Mouse (Mus musculus) lung, postnatal 14 days (tissue): ENCODE data around the gene Slc9a1.

Experiments
- DNase-seq: peaks from one replicate; pipeline ENCODE4 v3.0.0; 2021

Slc9a1 gene

GRCm38 (mm10) chr4:133404256-133404655 lies 34.8 kb downstream of the Slc9a1 start:
- DNase-seq = no peak

- DNase-seq = no peak
Measured at GRCm38 (mm10) chr4:133406313-133407056, 37.0 kb downstream of the Slc9a1 start.

GRCm38 (mm10) chr4:133407114-133407787 lies 37.7 kb downstream of the Slc9a1 start:
- peak; percentile 51 for DNase-seq

- no peak for DNase-seq
Measured at GRCm38 (mm10) chr4:133408006-133408405, 38.5 kb downstream of the Slc9a1 start.

GRCm38 (mm10) chr4:133410994-133411393 lies 41.5 kb downstream of the Slc9a1 start:
- no peak for DNase-seq

- no peak for DNase-seq
Measured at GRCm38 (mm10) chr4:133412096-133412495, 42.6 kb downstream of the Slc9a1 start.

GRCm38 (mm10) chr4:133412575-133413540 lies 43.4 kb downstream of the Slc9a1 start:
- no peak for DNase-seq

- no peak for DNase-seq
Measured at GRCm38 (mm10) chr4:133413617-133414016, 44.1 kb downstream of the Slc9a1 start.

GRCm38 (mm10) chr4:133414920-133415319 lies 45.4 kb downstream of the Slc9a1 start:
- no peak for DNase-seq

- DNase-seq = peak; percentile 79
Measured at GRCm38 (mm10) chr4:133419312-133420004, 50.0 kb downstream of the Slc9a1 start.

- no peak for DNase-seq
Measured at GRCm38 (mm10) chr4:133421989-133422388, 52.5 kb downstream of the Slc9a1 start.

- no peak for DNase-seq
Measured at GRCm38 (mm10) chr4:133422601-133423000, 53.1 kb downstream of the Slc9a1 start.

- DNase-seq = peak; percentile 39
Measured at GRCm38 (mm10) chr4:133423108-133423507, 53.6 kb downstream of the Slc9a1 start.

- no peak for DNase-seq
Measured at GRCm38 (mm10) chr4:133423691-133424090, 54.2 kb downstream of the Slc9a1 start.

GRCm38 (mm10) chr4:133424100-133424499 lies 54.6 kb downstream of the Slc9a1 start:
- DNase-seq = peak; percentile 72

GRCm38 (mm10) chr4:133426141-133426540 lies 56.6 kb downstream of the Slc9a1 start:
- DNase-seq = no peak

- DNase-seq = no peak
Measured at GRCm38 (mm10) chr4:133431508-133431907, 62.0 kb downstream of the Slc9a1 start.

GRCm38 (mm10) chr4:133432560-133433171 lies 63.2 kb downstream of the Slc9a1 start:
- no peak for DNase-seq

GRCm38 (mm10) chr4:133435921-133436320 lies 66.4 kb downstream of the Slc9a1 start:
- no peak for DNase-seq

GRCm38 (mm10) chr4:133439460-133440376 lies 70.2 kb downstream of the Slc9a1 start:
- no peak for DNase-seq

- no peak for DNase-seq
Measured at GRCm38 (mm10) chr4:133440377-133440795, 70.9 kb downstream of the Slc9a1 start.
